Mouse (Mus musculus): Measurements from ENCODE around the gene Tnnt1. TPM values are rescaled to one million over a fixed set of nuclear protein-coding genes. Genes with fewer than 3 reads are reported as not detected.
"Not testable (repeated sequence)": the region's sequence is repeated elsewhere in the genome, so short reads cannot be mapped to it uniquely, and the experiment has no call there.

The Tnnt1 gene
- polyA plus RNA-seq, 2 experiments = 238 to 300 TPM

DNA sequence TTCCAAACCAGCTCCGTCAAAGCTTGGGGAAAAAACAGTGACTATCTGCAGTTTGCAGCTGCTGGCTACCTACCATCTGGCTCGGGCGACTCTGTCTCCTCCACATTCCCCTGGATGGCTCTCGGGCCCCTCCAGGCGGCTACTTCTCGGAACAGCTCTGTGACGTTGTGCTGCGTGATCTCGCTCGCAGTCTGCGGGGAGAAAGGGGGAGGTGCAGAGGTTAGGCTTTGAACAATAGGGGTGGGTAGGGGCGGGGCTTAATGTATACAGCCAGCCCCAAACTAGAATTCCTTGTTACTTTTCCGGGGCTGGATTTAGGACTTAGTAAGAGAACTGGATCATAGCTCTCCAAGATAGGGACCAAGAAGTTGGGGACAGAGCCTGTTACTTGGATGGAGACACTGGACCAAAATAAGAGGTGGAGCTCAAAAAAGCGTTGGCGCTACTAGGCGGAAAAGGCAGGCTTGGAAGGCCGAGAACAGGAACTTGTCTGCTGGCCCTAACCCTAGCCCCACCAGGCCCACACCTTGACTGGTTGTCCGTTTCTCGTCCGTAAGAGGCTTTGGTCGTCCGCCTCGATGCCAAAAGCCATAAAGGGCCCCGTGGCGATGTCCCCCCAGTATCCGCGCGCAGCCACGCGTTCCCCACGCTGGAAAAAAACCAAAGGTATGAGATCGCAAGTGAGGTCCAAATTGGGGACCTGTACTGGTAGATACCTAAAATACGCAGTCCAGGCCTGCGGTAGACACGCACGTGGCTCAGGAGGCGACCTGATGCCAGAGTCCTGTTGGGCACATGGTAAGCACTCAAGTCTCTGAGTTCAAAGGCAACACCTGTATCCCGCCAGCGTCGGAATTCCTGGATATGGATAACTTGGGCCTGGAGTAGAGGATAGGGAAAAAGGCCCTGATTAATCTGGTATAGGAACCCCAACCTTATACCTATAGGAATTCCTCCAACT is 10.4 kb upstream of the Tnnt1 start:
- ATAC-seq (ENCODE audit: low FRiP score, low read depth) = peak; percentile 97
- 25% methylated on average over 40 of the region's 40 CpGs for WGBS

DNA sequence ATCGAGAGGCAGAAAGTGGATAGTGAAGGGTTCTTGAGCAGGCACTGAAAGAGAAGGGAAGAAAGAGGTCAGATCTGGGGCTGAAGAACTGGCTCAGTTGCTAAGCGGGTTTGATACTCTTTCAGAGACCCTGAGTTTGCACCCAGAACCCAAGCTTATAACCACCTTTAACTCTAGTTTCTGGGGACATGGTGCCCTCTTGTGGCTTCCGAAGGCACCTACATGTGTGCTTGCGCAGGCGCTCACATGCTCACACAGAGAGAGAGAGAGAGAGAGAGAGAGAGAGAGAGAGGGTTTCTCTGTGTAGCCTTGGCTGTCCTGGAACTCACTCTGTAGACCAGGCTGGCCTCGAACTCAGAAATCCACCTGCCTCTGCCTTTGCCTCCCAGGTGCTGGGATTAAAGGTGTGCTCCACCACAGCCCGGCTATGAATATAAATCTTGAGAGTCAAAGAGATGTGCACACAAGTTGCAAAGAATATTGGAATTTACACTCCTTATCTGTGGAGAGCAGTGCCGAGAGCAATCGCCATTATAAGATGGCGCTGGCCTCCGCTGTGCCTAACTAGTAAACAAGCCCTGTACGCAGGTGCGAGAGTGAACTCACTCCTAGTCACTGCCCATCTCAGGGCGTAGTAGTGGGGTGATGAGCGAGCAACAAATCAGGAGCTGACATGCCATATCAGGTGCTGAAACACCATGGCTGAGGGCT is 8.2 kb upstream of the Tnnt1 start, which contains the start of gene Tnni3:
Gene Tnni3 (minus strand): TSS at position 18 of the 711 bp plus-strand sequence.
- not testable (repeated sequence) for H3K4me2 ChIP-seq (replicated peaks; ENCODE audit: low read depth, low read length, severe bottlenecking); H3K4me3 ChIP-seq (replicated peaks; ENCODE audit: low read length); H3K9me3 ChIP-seq (ENCODE audit: control insufficient read depth, low read length); H3K9ac ChIP-seq (ENCODE audit: low read depth, low read length, severe bottlenecking); ATAC-seq (ENCODE audit: low FRiP score, low read depth); H3K27me3 ChIP-seq (ENCODE audit: control insufficient read depth, insufficient read depth, low read length); H3K27ac ChIP-seq (replicated peaks; ENCODE audit: low read depth, low read length); H3K36me3 ChIP-seq (ENCODE audit: control insufficient read depth, insufficient read depth, low read length)
- H3K4me1 ChIP-seq (ENCODE audit: control insufficient read depth, insufficient read depth, low read length) = peaks cover 14% of the 10 kb centered on the region
- DNase-seq (ENCODE audit: low spot score) = peak; percentile 60
- WGBS = 73% methylated on average over 15 of the region's 15 CpGs

More for the DNA sequence above, 10.4 kb upstream of the Tnnt1 start:
- Histone ChIP-seq H3K9ac (ENCODE audit: low read depth, low read length, severe bottlenecking) (peak overlapping the region; percentile 56), H3K4me3 (replicated peaks; ENCODE audit: low read length) (peak overlapping the region; percentile 37), H3K4me2 (replicated peaks; ENCODE audit: low read depth, low read length, severe bottlenecking) (peak overlapping the region; percentile 66), H3K4me1 (ENCODE audit: control insufficient read depth, insufficient read depth, low read length) (peaks cover 8% of the 10 kb centered on the region), H3K27me3 (ENCODE audit: control insufficient read depth, insufficient read depth, low read length) (no peaks in the 10 kb centered on the region), H3K36me3 (ENCODE audit: control insufficient read depth, insufficient read depth, low read length) (no peaks in the 10 kb centered on the region), H3K27ac (replicated peaks; ENCODE audit: low read depth, low read length) (peak overlapping the region; percentile 72), H3K9me3 (ENCODE audit: control insufficient read depth, low read length) (no peaks in the 10 kb centered on the region)
- peak; percentile 94 for DNase-seq (ENCODE audit: low spot score)
- no peak for TF ChIP-seq POLR2A (IDR thresholded peaks at IDR 0.05; ENCODE audit: borderline replicate concordance, extremely low read depth, insufficient read depth, insufficient read length)

DNA sequence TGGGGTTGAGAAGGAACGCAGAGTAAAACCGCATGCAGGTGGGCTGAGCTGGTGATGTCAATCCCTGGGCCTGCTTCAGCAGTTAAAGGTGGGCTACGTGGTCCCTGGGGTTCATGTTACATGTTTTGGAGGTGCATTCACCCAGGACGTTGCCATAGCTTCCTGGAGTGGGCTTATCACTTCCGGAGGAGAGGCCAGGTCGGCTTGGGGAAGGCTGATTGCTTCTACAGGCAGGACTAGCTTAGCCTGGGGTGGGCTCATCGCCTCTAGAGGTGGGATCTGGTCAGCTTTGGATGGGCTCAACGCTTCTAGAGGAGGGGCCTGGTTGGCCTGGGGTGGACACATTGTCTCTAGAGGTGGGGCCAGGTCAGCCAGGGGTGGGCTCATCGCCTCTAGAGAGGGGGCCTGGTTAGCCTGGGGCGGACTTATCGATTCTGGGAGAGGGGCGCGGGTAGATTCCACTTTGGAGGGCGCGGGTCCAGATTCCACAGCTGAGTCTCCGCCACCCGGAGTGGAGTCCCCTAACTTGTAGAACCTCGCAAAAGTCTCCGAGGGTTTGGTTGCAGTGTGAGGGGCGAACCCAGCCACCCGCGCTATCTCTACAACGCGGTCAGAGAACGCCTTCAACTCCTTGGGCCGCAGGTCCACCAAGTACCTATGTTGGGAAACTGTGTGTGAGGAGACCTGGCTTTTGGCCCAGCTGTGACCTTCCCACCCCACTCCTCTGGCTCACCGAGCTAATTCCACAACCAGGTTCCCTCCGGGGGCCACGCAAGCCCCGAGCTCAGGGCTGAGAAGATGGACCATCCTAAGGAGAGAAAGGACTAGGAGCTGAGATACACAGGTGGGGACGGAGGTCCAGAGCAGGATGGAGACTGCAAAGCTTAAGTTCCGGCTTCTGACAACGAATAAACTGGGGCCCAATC is 7.3 kb upstream of the Tnnt1 start:
- H3K27me3 ChIP-seq (ENCODE audit: control insufficient read depth, insufficient read depth, low read length) = no peaks in the 10 kb centered on the region
- no peak overlapping the region for H3K27ac ChIP-seq (replicated peaks; ENCODE audit: low read depth, low read length)
- H3K9ac ChIP-seq (ENCODE audit: low read depth, low read length, severe bottlenecking) = no peak overlapping the region
- H3K36me3 ChIP-seq (ENCODE audit: control insufficient read depth, insufficient read depth, low read length) = no peaks in the 10 kb centered on the region
- no peaks in the 10 kb centered on the region for H3K9me3 ChIP-seq (ENCODE audit: control insufficient read depth, low read length)
- ATAC-seq (ENCODE audit: low FRiP score, low read depth) (no peak), DNase-seq (ENCODE audit: low spot score) (no peak)
- H3K4me1 ChIP-seq (ENCODE audit: control insufficient read depth, insufficient read depth, low read length) = peaks cover 14% of the 10 kb centered on the region
- 90% methylated on average over 33 of the region's 33 CpGs for whole genome bisulfite sequencing
- TF ChIP-seq POLR2A (IDR thresholded peaks at IDR 0.05; ENCODE audit: borderline replicate concordance, extremely low read depth, insufficient read depth, insufficient read length) = no peak
- no peak overlapping the region for H3K4me2 ChIP-seq (replicated peaks; ENCODE audit: low read depth, low read length, severe bottlenecking)
- H3K4me3 ChIP-seq (replicated peaks; ENCODE audit: low read length) = no peak overlapping the region

DNA sequence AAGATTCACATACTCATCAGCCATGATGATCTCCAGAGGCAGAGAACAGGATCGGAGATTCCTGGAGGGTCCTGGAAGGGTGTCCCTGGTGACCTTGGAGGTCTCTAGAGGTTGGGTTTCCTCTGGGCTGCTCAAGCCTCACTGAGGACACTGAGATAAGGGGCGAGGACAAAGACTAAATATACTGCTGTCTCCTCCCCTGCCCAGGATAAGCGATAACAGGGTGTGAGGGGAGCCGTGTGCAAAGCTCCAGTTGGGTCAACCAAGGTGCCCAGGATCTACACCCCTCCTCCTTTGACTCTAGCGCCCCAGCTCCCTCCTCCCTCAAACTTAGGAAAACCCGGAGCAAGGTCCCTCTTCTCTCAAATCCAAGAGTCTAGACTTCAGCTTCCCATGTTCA is 6.1 kb upstream of the Tnnt1 start:
- Histone ChIP-seq H3K9ac (ENCODE audit: low read depth, low read length, severe bottlenecking) (no peak overlapping the region), H3K4me1 (ENCODE audit: control insufficient read depth, insufficient read depth, low read length) (peaks cover 13% of the 10 kb centered on the region), H3K4me3 (replicated peaks; ENCODE audit: low read length) (no peak overlapping the region), H3K36me3 (ENCODE audit: control insufficient read depth, insufficient read depth, low read length) (no peaks in the 10 kb centered on the region), H3K27me3 (ENCODE audit: control insufficient read depth, insufficient read depth, low read length) (no peaks in the 10 kb centered on the region), H3K4me2 (replicated peaks; ENCODE audit: low read depth, low read length, severe bottlenecking) (no peak overlapping the region), H3K27ac (replicated peaks; ENCODE audit: low read depth, low read length) (no peak overlapping the region), H3K9me3 (ENCODE audit: control insufficient read depth, low read length) (no peaks in the 10 kb centered on the region)
- DNase-seq (ENCODE audit: low spot score) = no peak
- TF ChIP-seq POLR2A (IDR thresholded peaks at IDR 0.05; ENCODE audit: borderline replicate concordance, extremely low read depth, insufficient read depth, insufficient read length) = no peak
- ATAC-seq (ENCODE audit: low FRiP score, low read depth) = no peak
- WGBS = 80% methylated on average over 5 of the region's 6 CpGs
